Mouse (Mus musculus) liver, embryonic 11.5 days (tissue): ENCODE results near the gene Hapln2. TPM values are rescaled to one million over a fixed set of nuclear protein-coding genes. Genes with fewer than 3 reads are reported as not detected.

Experiments
- ATAC-seq: fragments of 200-750 bp; cut with Nextera tagmentation; replicated peaks from 2 replicates; pipeline ENCODE4 v1.8.0; 2017; ENCODE audit warnings: moderate number of reproducible peaks, mild to moderate bottlenecking, moderate TSS enrichment, moderate library complexity; ENCODE audit not compliant: low FRiP score
- DNase-seq: peaks from one replicate; pipeline ENCODE4 v3.0.0-alpha.2; 2017; ENCODE audit warnings: low spot score
- H3K27ac ChIP-seq: fragments of 300-500 bp; sonication (generic); 2 replicates; pipeline ENCODE4 v1.5.1; 2014; ENCODE audit warnings: mild to moderate bottlenecking, low read depth, low read length, control low read depth
- H3K27me3 ChIP-seq: fragments of 300-500 bp; sonication (generic); replicated peaks from 2 replicates; pipeline ENCODE4 v1.6.1; 2014; ENCODE audit warnings: low read length, mixed read lengths; ENCODE audit not compliant: control insufficient read depth, insufficient read depth
- H3K36me3 ChIP-seq: fragments of 300-500 bp; sonication (generic); 2 replicates; pipeline ENCODE4 v1.6.1; 2014; ENCODE audit warnings: mild to moderate bottlenecking, low read length, moderate library complexity, mixed read lengths; ENCODE audit not compliant: control insufficient read depth, insufficient read depth
- H3K4me1 ChIP-seq: fragments of 300-500 bp; sonication (generic); replicated peaks from 2 replicates; pipeline ENCODE4 v1.6.1; 2014; ENCODE audit warnings: low read length, mixed read lengths; ENCODE audit not compliant: control insufficient read depth, insufficient read depth
- H3K4me2 ChIP-seq: fragments of 300-500 bp; sonication (generic); 2 replicates; pipeline ENCODE4 v1.6.1; 2014; ENCODE audit warnings: mild to moderate bottlenecking, control low read depth, moderate library complexity
- H3K4me3 ChIP-seq: fragments of 300-500 bp; sonication (generic); 2 replicates; pipeline ENCODE4 v1.5.1; 2014; ENCODE audit warnings: low read depth, low read length, control low read depth
- H3K9ac ChIP-seq: fragments of 300-500 bp; sonication (generic); 2 replicates; pipeline ENCODE4 v1.6.1; 2014; ENCODE audit warnings: low read depth, low read length, control low read depth
- H3K9me3 ChIP-seq: fragments of 300-500 bp; sonication (generic); 2 replicates; pipeline ENCODE4 v1.6.1; 2016; ENCODE audit warnings: low read length, inconsistent platforms, mixed read lengths; ENCODE audit not compliant: control insufficient read depth
- WGBS: fragments of 180-500 bp; shearing (Covaris S2); extraction: QIAGEN DNeasy Blood & Tissue Kit; methylation state at CpG from one replicate; pipeline ENCODE4 v1.1.7; 2014; 5-methylcytosine and 5-hydroxymethylcytosine counted together
- polyA plus RNA-seq: library from polyadenylated mRNA; unstranded; fragments of >200 nt; fragmentation: Nextera tagmentation; extraction: Ambion mirVana; gene quantifications from 2 replicates; pipeline ENCODE4 v1.2.1, GENCODE M21; 2014

Gene Hapln2
- polyA plus RNA-seq, 1 experiment from 2014 or later = not detected

DNA sequence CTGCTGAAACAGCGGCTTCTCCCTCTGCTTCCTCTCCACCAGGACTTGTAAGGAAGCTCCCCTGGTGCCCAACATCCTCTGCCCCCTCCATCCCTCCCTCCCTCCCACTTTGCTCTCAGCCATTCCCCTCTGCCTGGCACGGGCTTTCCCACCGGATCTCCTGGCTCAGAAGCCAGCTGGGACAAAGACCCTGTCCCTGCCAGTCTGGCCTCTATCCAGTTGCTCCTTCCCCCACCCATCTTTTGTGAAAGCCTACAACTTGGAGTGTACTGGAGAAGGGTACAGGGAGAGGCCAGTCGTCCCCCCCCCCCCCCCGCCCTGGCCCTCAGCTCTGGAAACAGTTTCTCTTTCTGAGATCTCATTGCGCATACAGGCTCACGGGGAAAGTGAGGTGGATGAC, 28.6 kb downstream of the Hapln2 start:
- DNase-seq (no peak), ATAC-seq (no peak)
- Histone ChIP-seq H3K4me2 (no peak overlapping the region), H3K9me3 (no peaks in the 10 kb centered on the region), H3K27me3 (peaks cover 100% of the 10 kb centered on the region), H3K4me1 (no peaks in the 10 kb centered on the region; the same call in 1 of the 2 replicates), H3K27ac (no peak overlapping the region), H3K9ac (no peak overlapping the region), H3K4me3 (no peak overlapping the region), H3K36me3 (no peaks in the 10 kb centered on the region)
- 7% methylated on average over 5 of the region's 7 CpGs for WGBS

- H3K4me3 ChIP-seq = peak overlapping the region; percentile 44
- H3K9ac ChIP-seq = no peak overlapping the region
- no peaks in the 10 kb centered on the region; the same call in 1 of the 2 replicates for H3K4me1 ChIP-seq
- H3K4me2 ChIP-seq = peak overlapping the region; percentile 65
- no peaks in the 10 kb centered on the region for H3K9me3 ChIP-seq
- no peak overlapping the region for H3K27ac ChIP-seq
- no peak for DNase-seq
- no peak for ATAC-seq
- H3K36me3 ChIP-seq = no peaks in the 10 kb centered on the region
- H3K27me3 ChIP-seq = peaks cover 99% of the 10 kb centered on the region
- 3% methylated on average over 49 of the region's 49 CpGs for WGBS
Measured at GRCm38 (mm10) chr3:87996971-87997614, 30.3 kb downstream of the Hapln2 start.

- no peak overlapping the region for H3K4me3 ChIP-seq
- no peaks in the 10 kb centered on the region; the same call in 1 of the 2 replicates for H3K4me1 ChIP-seq
- no peak overlapping the region for H3K27ac ChIP-seq
- H3K9ac ChIP-seq = no peak overlapping the region
- H3K27me3 ChIP-seq = peaks cover 94% of the 10 kb centered on the region
- H3K9me3 ChIP-seq = no peaks in the 10 kb centered on the region
- no peaks in the 10 kb centered on the region for H3K36me3 ChIP-seq
- 2% methylated on average over 15 of the region's 15 CpGs for WGBS
- H3K4me2 ChIP-seq = no peak overlapping the region
- no peak for ATAC-seq
- no peak for DNase-seq
Measured at GRCm38 (mm10) chr3:87996401-87996800, 31.0 kb downstream of the Hapln2 start.

DNA sequence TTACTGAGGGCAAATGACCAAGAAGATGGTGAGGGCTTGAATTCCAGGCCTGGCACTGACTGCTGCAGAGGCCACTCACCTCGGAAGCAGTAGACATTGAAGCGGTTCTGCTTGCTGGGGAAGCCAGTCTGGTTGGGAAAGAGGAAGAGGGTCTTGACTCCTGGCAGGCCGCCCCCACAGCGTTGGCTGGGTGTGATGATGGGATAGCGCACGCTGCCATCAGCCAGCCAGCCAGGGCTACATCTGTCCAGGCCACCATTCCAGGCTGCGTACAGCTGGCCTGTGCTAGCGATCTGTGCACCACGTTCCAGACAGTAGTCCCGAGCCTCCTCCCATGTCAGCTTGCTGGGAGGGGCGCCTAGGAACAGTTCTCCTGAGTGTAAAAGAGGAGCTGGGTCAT, 32.1 kb downstream of the Hapln2 start:
- H3K27me3 ChIP-seq = peaks cover 93% of the 10 kb centered on the region
- H3K27ac ChIP-seq = no peak overlapping the region
- no peak overlapping the region for H3K9ac ChIP-seq
- H3K4me3 ChIP-seq = no peak overlapping the region
- ATAC-seq = no peak
- DNase-seq = no peak
- no peak overlapping the region for H3K4me2 ChIP-seq
- H3K36me3 ChIP-seq = no peaks in the 10 kb centered on the region
- no peaks in the 10 kb centered on the region for H3K9me3 ChIP-seq
- no peaks in the 10 kb centered on the region; the same call in 1 of the 2 replicates for H3K4me1 ChIP-seq
- 33% methylated on average over 11 of the region's 11 CpGs for WGBS

- no peaks in the 10 kb centered on the region for H3K9me3 ChIP-seq
- H3K27me3 ChIP-seq = peaks cover 89% of the 10 kb centered on the region
- no peaks in the 10 kb centered on the region for H3K36me3 ChIP-seq
- no peak overlapping the region for H3K4me2 ChIP-seq
- H3K9ac ChIP-seq = no peak overlapping the region
- no peak overlapping the region for H3K27ac ChIP-seq
- WGBS = 0% methylated on average over 6 of the region's 6 CpGs
- no peak overlapping the region for H3K4me3 ChIP-seq
- ATAC-seq = no peak
- peak; percentile 58 for DNase-seq
- H3K4me1 ChIP-seq = no peaks in the 10 kb centered on the region; the same call in 1 of the 2 replicates
Measured at GRCm38 (mm10) chr3:87993436-87993835, 33.9 kb downstream of the Hapln2 start.

GRCm38 (mm10) chr3:87989935-87990334, 37.4 kb downstream of the Hapln2 start:
- no peak for ATAC-seq
- peaks cover 58% of the 10 kb centered on the region for H3K27me3 ChIP-seq
- peaks cover 12% of the 10 kb centered on the region for H3K4me1 ChIP-seq
- H3K9ac ChIP-seq = no peak overlapping the region
- no peaks in the 10 kb centered on the region for H3K36me3 ChIP-seq
- DNase-seq = no peak
- H3K9me3 ChIP-seq = no peaks in the 10 kb centered on the region
- no peak overlapping the region for H3K27ac ChIP-seq
- WGBS = 30% methylated on average over 10 of the region's 10 CpGs
- no peak overlapping the region for H3K4me3 ChIP-seq
- H3K4me2 ChIP-seq = no peak overlapping the region

DNA sequence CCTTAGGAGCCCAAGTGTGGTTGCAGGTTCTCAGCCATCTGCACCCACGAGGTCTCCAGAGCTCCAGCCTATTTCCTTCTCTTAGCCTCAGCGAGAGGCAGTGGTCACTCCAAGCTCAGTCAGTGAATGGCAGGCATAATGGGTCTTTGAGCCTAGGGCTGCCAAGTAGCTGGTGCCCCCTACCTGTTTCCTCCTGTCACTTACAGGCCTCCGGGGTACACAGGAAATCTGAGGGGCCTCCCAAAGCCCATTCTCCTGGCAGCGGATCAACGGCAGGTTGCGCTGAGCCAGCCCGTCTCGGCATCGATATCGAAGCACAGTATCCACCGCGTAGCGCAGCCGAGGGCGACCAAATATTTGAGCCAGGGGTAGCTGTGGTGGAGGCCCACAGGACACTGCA, 39.3 kb downstream of the Hapln2 start:
- Histone ChIP-seq H3K4me2 (peak overlapping the region; percentile 75), H3K36me3 (no peaks in the 10 kb centered on the region), H3K4me3 (peak overlapping the region; percentile 45), H3K4me1 (peaks cover 22% of the 10 kb centered on the region), H3K27ac (no peak overlapping the region), H3K9me3 (no peaks in the 10 kb centered on the region), H3K27me3 (peaks cover 40% of the 10 kb centered on the region), H3K9ac (no peak overlapping the region)
- 9% methylated on average over 15 of the region's 15 CpGs for WGBS
- 0 out of 2 replicates have a peak, but pooled peaks have one; percentile 0 for ATAC-seq
- DNase-seq = no peak

GRCm38 (mm10) chr3:87987633-87988032, 39.8 kb downstream of the Hapln2 start:
- Histone ChIP-seq H3K4me3 (peak overlapping the region; percentile 45), H3K9ac (peak overlapping the region; percentile 49; the same call in 1 of the 2 replicates), H3K4me1 (peaks cover 26% of the 10 kb centered on the region), H3K9me3 (no peaks in the 10 kb centered on the region), H3K4me2 (peak overlapping the region; percentile 75), H3K36me3 (no peaks in the 10 kb centered on the region), H3K27me3 (peaks cover 36% of the 10 kb centered on the region), H3K27ac (no peak overlapping the region)
- under 1% methylated on average over 15 of the region's 15 CpGs for WGBS
- ATAC-seq (peak; percentile 71), DNase-seq (peak; percentile 72)

GRCm38 (mm10) chr3:87986868-87987267, 40.5 kb downstream of the Hapln2 start:
- Histone ChIP-seq H3K4me1 (peaks cover 34% of the 10 kb centered on the region), H3K9me3 (no peaks in the 10 kb centered on the region), H3K27ac (0 out of 2 replicates have a peak overlapping the region, but pooled peaks have one; percentile 39), H3K4me3 (peak overlapping the region; percentile 45), H3K4me2 (peak overlapping the region; percentile 75), H3K36me3 (no peaks in the 10 kb centered on the region), H3K9ac (peak overlapping the region; percentile 49), H3K27me3 (peaks cover 31% of the 10 kb centered on the region)
- ATAC-seq (peak; percentile 75), DNase-seq (peak; percentile 94)
- under 1% methylated on average over 17 of the region's 17 CpGs for WGBS
